Mouse (Mus musculus) liver, adult 2 months (tissue): Measurements from ENCODE around the gene Hint1.
A peak's percentile ranks its signal among the peaks of the same experiment; 100 is the strongest.

Experiments
- CTCF ChIP-seq: fragments of 200-500 bp; IDR thresholded peaks from 2 replicates; pipeline ENCODE4 v1.5.1; 2011; ENCODE audit warnings: low read depth, low read length, control low read depth
- POLR2A ChIP-seq: fragments of 200-500 bp; IDR thresholded peaks from 2 replicates; pipeline ENCODE4 v1.6.1; 2011; ENCODE audit warnings: low read length, control low read depth; ENCODE audit not compliant: insufficient read depth; ENCODE audit errors: extremely low read depth

DNA sequence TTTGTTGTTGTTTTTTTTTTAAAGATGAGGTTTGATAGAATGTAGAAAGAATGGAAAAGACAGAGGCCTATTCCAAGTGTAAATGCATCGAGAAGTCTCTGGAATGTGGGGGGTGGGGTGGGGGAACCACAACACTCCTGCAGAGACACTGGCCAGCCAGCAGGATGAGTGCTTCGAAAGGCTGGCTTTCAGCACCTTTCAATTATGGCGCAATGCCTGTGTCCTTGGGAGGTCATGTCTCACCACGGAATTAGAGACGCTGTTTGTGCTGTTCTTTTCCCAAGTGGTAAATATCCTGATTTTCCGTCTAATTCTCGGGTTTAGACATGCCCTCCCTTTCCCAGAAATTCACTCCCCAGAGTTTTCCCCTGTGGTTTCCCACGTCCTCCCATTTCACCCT lies 16.5 kb downstream of the Hint1 start:
- TF ChIP-seq POLR2A (no peak), CTCF (peak; percentile 32)
